Mouse (Mus musculus): ENCODE results near the gene Tcfl5.

- TF ChIP-seq TAL1 (IDR thresholded peaks at IDR 0.05; ENCODE audit: low read length) (no peak), GATA1 (IDR thresholded peaks at IDR 0.05; ENCODE audit: low read length) (no peak)
Measured at GRCm38 (mm10) chr2:180659353-180660150, 17.0 kb upstream of the Tcfl5 start.

All from erythroblast, embryonic 14.5 days (primary cell).